Mouse (Mus musculus) embryonic facial prominence, embryonic 12.5 days (tissue): ENCODE measurements at regions not wholly inside any gene's neighbourhood (a gene's known extent, or its start where the extent isn't known, plus 50 kb on each side); places are given as distances from the start of the nearest gene placed in this dataset.

Source experiments
- ATAC-seq: fragments of 200-750 bp; cut with Nextera tagmentation; 2 replicates; pipeline ENCODE4 v1.8.0; 2017; ENCODE audit not compliant: insufficient number of reproducible peaks, insufficient read depth, low FRiP score, low TSS enrichment
- H3K27ac ChIP-seq: fragments of 300-500 bp; sonication (generic); 2 replicates; pipeline ENCODE4 v1.5.1; 2016; ENCODE audit warnings: mild to moderate bottlenecking
- H3K27me3 ChIP-seq: fragments of 300-500 bp; sonication (generic); 2 replicates; pipeline ENCODE4 v1.6.1; 2016; ENCODE audit warnings: mild to moderate bottlenecking, moderate library complexity
- H3K36me3 ChIP-seq: fragments of 300-500 bp; sonication (generic); 2 replicates; pipeline ENCODE4 v1.6.1; 2016; ENCODE audit warnings: mild to moderate bottlenecking
- H3K4me1 ChIP-seq: fragments of 300-500 bp; sonication (generic); 2 replicates; pipeline ENCODE4 v1.6.1; 2016
- H3K4me2 ChIP-seq: fragments of 300-500 bp; sonication (generic); replicated peaks from 2 replicates; pipeline ENCODE4 v1.6.1; 2016; ENCODE audit warnings: mild to moderate bottlenecking, moderate library complexity
- H3K4me3 ChIP-seq: fragments of 300-500 bp; sonication (generic); 2 replicates; pipeline ENCODE4 v1.5.1; 2016; ENCODE audit warnings: mild to moderate bottlenecking
- H3K9ac ChIP-seq: fragments of 300-500 bp; sonication (generic); 2 replicates; pipeline ENCODE4 v1.6.1; 2016; ENCODE audit warnings: mild to moderate bottlenecking, moderate library complexity
- H3K9me3 ChIP-seq: fragments of 300-500 bp; sonication (generic); 2 replicates; pipeline ENCODE4 v1.6.1; 2016; ENCODE audit warnings: mild to moderate bottlenecking, moderate library complexity
- WGBS: fragments of 180-500 bp; shearing (Covaris S2); methylation state at CpG from one replicate; pipeline ENCODE4 v1.1.7; 2016; 5-methylcytosine and 5-hydroxymethylcytosine counted together

- ATAC-seq = no peak
These were observed 126.4 kb downstream of the Rpl10l start for GRCm38 (mm10) chr12:66157630-66158292.

GRCm38 (mm10) chr12:66156980-66157629 is 127.1 kb downstream of the Rpl10l start:
- Histone ChIP-seq H3K9ac (no peak overlapping the region), H3K27me3 (no peaks in the 10 kb centered on the region), H3K4me1 (no peaks in the 10 kb centered on the region), H3K4me2 (no peak overlapping the region), H3K36me3 (no peaks in the 10 kb centered on the region), H3K27ac (peak overlapping the region; percentile 60; the same call in 1 of the 2 replicates), H3K9me3 (no peaks in the 10 kb centered on the region), H3K4me3 (no peak overlapping the region)
- ATAC-seq = no peak
- 45% methylated on average over 3 of the region's 3 CpGs for WGBS

More at GRCm38 (mm10) chr12:66157630-66158292, 126.4 kb downstream of the Rpl10l start:
- H3K27me3 ChIP-seq = no peaks in the 10 kb centered on the region
- H3K4me2 ChIP-seq = no peak overlapping the region
- no peak overlapping the region for H3K9ac ChIP-seq
- no peaks in the 10 kb centered on the region for H3K9me3 ChIP-seq
- WGBS = 5% methylated on average over 3 of the region's 3 CpGs
- no peaks in the 10 kb centered on the region for H3K4me1 ChIP-seq
- H3K27ac ChIP-seq = 0 out of 2 replicates have a peak overlapping the region, but pooled peaks have one; percentile 46
- no peaks in the 10 kb centered on the region for H3K36me3 ChIP-seq
- H3K4me3 ChIP-seq = no peak overlapping the region

GRCm38 (mm10) chr12:66130909-66131308 is 153.3 kb downstream of the Rpl10l start:
- Histone ChIP-seq H3K4me3 (no peak overlapping the region), H3K4me1 (no peaks in the 10 kb centered on the region), H3K27me3 (no peaks in the 10 kb centered on the region), H3K9me3 (no peaks in the 10 kb centered on the region), H3K36me3 (no peaks in the 10 kb centered on the region), H3K4me2 (no peak overlapping the region), H3K27ac (no peak overlapping the region), H3K9ac (no peak overlapping the region)
- ATAC-seq = no peak
- WGBS = 44% methylated on average over 1 of the region's 1 CpGs

- Histone ChIP-seq H3K27ac (no peak overlapping the region), H3K9ac (no peak overlapping the region), H3K4me2 (no peak overlapping the region), H3K4me3 (no peak overlapping the region), H3K4me1 (no peaks in the 10 kb centered on the region), H3K9me3 (no peaks in the 10 kb centered on the region), H3K36me3 (no peaks in the 10 kb centered on the region), H3K27me3 (no peaks in the 10 kb centered on the region)
- no peak for ATAC-seq
- WGBS = 21% methylated on average over 1 of the region's 1 CpGs
These were observed 164.6 kb downstream of the Rpl10l start for GRCm38 (mm10) chr12:66119565-66119964.

GRCm38 (mm10) chr12:66090806-66091447 is 193.3 kb downstream of the Rpl10l start:
- no peak overlapping the region for H3K27ac ChIP-seq
- H3K27me3 ChIP-seq = no peaks in the 10 kb centered on the region
- H3K9me3 ChIP-seq = no peaks in the 10 kb centered on the region
- H3K36me3 ChIP-seq = no peaks in the 10 kb centered on the region
- H3K4me2 ChIP-seq = no peak overlapping the region
- H3K9ac ChIP-seq = no peak overlapping the region
- H3K4me3 ChIP-seq = no peak overlapping the region
- 80% methylated on average over 3 of the region's 3 CpGs for WGBS
- H3K4me1 ChIP-seq = no peaks in the 10 kb centered on the region
- no peak for ATAC-seq

GRCm38 (mm10) chr12:66060326-66060725 is 223.9 kb downstream of the Rpl10l start:
- no peaks in the 10 kb centered on the region for H3K9me3 ChIP-seq
- H3K36me3 ChIP-seq = no peaks in the 10 kb centered on the region
- no peaks in the 10 kb centered on the region for H3K27me3 ChIP-seq
- no peak overlapping the region for H3K4me3 ChIP-seq
- H3K4me1 ChIP-seq = no peaks in the 10 kb centered on the region
- H3K27ac ChIP-seq = no peak overlapping the region
- no peak for ATAC-seq
- no peak overlapping the region for H3K4me2 ChIP-seq
- H3K9ac ChIP-seq = no peak overlapping the region
- 35% methylated on average over 1 of the region's 1 CpGs for WGBS

- no peaks in the 10 kb centered on the region for H3K36me3 ChIP-seq
- no peak overlapping the region for H3K4me2 ChIP-seq
- H3K9ac ChIP-seq = no peak overlapping the region
- H3K27me3 ChIP-seq = no peaks in the 10 kb centered on the region
- H3K27ac ChIP-seq = no peak overlapping the region
- no peaks in the 10 kb centered on the region for H3K9me3 ChIP-seq
- no peak overlapping the region for H3K4me3 ChIP-seq
- no peak for ATAC-seq
- 68% methylated on average over 2 of the region's 2 CpGs for WGBS
- H3K4me1 ChIP-seq = no peaks in the 10 kb centered on the region
These were observed 229.0 kb downstream of the Rpl10l start for GRCm38 (mm10) chr12:66055206-66055605.

GRCm38 (mm10) chr12:66048936-66049335 is 235.3 kb downstream of the Rpl10l start:
- no peak for ATAC-seq
- H3K9me3 ChIP-seq = no peaks in the 10 kb centered on the region

GRCm38 (mm10) chr12:66036281-66036680 is 247.9 kb downstream of the Rpl10l start:
- no peaks in the 10 kb centered on the region for H3K9me3 ChIP-seq
- no peaks in the 10 kb centered on the region for H3K4me1 ChIP-seq
- 85% methylated on average over 2 of the region's 2 CpGs for WGBS
- H3K27me3 ChIP-seq = no peaks in the 10 kb centered on the region
- no peak overlapping the region for H3K9ac ChIP-seq
- H3K27ac ChIP-seq = no peak overlapping the region
- no peaks in the 10 kb centered on the region for H3K36me3 ChIP-seq
- ATAC-seq = no peak
- H3K4me2 ChIP-seq = no peak overlapping the region
- H3K4me3 ChIP-seq = no peak overlapping the region

More at GRCm38 (mm10) chr12:66048936-66049335, 235.3 kb downstream of the Rpl10l start:
- Histone ChIP-seq H3K36me3 (no peaks in the 10 kb centered on the region), H3K27ac (no peak overlapping the region), H3K4me3 (no peak overlapping the region), H3K4me2 (no peak overlapping the region), H3K9ac (no peak overlapping the region), H3K27me3 (no peaks in the 10 kb centered on the region), H3K4me1 (no peaks in the 10 kb centered on the region)

- Histone ChIP-seq H3K9me3 (no peaks in the 10 kb centered on the region), H3K27ac (no peak overlapping the region), H3K9ac (no peak overlapping the region), H3K4me2 (no peak overlapping the region), H3K36me3 (no peaks in the 10 kb centered on the region), H3K27me3 (no peaks in the 10 kb centered on the region), H3K4me1 (no peaks in the 10 kb centered on the region), H3K4me3 (no peak overlapping the region)
- no peak for ATAC-seq
- 76% methylated on average over 1 of the region's 1 CpGs for WGBS
These were observed 256.7 kb downstream of the Rpl10l start for GRCm38 (mm10) chr12:66027535-66027934.

- no peak overlapping the region for H3K9ac ChIP-seq
- no peak for ATAC-seq
- no peak overlapping the region for H3K27ac ChIP-seq
- no peaks in the 10 kb centered on the region for H3K36me3 ChIP-seq
- no peaks in the 10 kb centered on the region for H3K4me1 ChIP-seq
- 67% methylated on average over 2 of the region's 2 CpGs for WGBS
- no peak overlapping the region for H3K4me3 ChIP-seq
- no peaks in the 10 kb centered on the region for H3K27me3 ChIP-seq
- H3K9me3 ChIP-seq = no peaks in the 10 kb centered on the region
- H3K4me2 ChIP-seq = no peak overlapping the region
These were observed 271.5 kb downstream of the Rpl10l start for GRCm38 (mm10) chr12:66012706-66013105.
